Mouse (Mus musculus) neutrophil, adult 65 days (primary cell): ENCODE data around the gene BC067074. TPM values are rescaled to one million over a fixed set of nuclear protein-coding genes. Genes with fewer than 3 reads are reported as not detected.

Experiments used
- total RNA-seq: library from RNA; stranded (reverse); gene quantifications from 2 replicates; pipeline ENCODE4 v1.2.4, GENCODE M21; 2023

BC067074 gene
- total RNA-seq: not detected in 2 replicates

GRCm38 (mm10) chr13:113292975-113293706 lies at the start of gene BC067074:
Gene BC067074, plus strand, starts transcription at chr13:113293159.

Other genes starting within 250 kb of the BC067074 start
- not detected in 2 replicates for gene Gpx8, start 246.7 kb upstream of the BC067074 start, total RNA-seq
- gene Gzma, start 192.2 kb upstream of the BC067074 start, total RNA-seq: not detected in 2 replicates
- not detected in 2 replicates for gene Esm1, start 83.5 kb upstream of the BC067074 start, total RNA-seq
- gene Gzmk, start 67.3 kb upstream of the BC067074 start, total RNA-seq: not detected in 2 replicates